Mouse (Mus musculus) thymus, postnatal 4 days (tissue): ENCODE data around the gene Lrrk1.

ENCODE experiments used
- DNase-seq: peaks from one replicate; pipeline ENCODE4 v3.0.0; 2021

Gene Lrrk1

DNA sequence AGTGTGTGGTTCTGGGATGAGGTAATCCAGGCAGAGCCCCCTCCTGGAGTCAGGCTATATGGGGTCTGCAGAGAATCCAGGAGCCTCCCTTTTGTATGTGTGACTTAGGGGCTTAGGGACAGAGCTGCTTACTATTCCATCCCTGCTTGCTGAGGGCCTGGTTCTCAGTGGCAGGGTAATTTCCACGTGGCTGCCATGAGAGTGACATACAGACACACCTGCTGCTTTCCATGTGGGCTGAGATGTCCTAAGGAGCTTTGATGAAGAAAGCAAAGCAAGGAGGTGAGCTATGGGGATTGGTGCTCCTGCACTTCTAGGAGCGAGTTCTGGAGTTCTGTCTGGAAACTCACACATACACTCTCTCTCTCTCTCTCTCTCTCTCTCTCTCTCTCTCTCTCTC, 139.1 kb downstream of the Lrrk1 start:
- DNase-seq: no peak

GRCm38 (mm10) chr7:66248270-66248669, 139.9 kb downstream of the Lrrk1 start:
- peak; percentile 4 for DNase-seq

DNA sequence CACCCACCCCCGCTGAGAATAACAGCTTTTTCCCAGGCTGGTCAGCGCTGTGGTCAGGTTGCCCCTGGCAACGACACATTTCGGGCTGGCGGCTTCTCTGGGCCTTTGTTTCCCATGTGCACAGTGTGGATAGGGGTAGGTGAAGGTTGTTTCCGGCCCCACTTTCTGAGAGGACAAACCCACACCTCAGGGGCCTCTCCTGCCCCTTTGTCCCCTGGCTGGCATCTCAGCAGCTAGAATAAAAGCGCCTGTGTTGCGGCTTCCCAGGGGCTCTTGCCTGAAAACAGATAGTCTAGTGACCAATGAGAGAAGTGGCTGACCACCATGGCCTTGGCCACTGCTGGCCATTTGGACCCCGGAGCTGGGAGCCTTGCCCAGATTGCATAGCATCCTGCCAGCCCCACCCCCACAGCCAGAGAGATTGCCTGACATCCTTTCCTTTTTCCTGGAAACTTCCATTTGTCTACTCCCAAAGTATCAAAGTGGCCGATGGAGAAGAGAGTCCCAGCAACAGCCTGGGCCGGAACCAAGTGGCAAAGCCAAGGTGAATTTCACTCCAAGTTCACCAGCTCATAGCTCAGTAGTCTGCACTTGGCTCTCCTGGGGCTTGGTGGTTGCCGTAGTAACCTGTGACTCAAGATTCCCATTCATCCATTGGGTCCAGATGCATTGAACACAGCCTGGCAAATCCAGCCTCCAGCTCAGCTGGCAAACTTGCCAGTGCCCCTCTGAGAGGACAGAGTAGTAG, 140.7 kb downstream of the Lrrk1 start:
- DNase-seq: peak; percentile 10

GRCm38 (mm10) chr7:66246716-66247235, 141.4 kb downstream of the Lrrk1 start:
- peak; percentile 7 for DNase-seq

GRCm38 (mm10) chr7:66245646-66246045, 142.5 kb downstream of the Lrrk1 start:
- peak; percentile 9 for DNase-seq

- peak; percentile 3 for DNase-seq
These were observed 144.3 kb downstream of the Lrrk1 start for GRCm38 (mm10) chr7:66243766-66244325.

DNA sequence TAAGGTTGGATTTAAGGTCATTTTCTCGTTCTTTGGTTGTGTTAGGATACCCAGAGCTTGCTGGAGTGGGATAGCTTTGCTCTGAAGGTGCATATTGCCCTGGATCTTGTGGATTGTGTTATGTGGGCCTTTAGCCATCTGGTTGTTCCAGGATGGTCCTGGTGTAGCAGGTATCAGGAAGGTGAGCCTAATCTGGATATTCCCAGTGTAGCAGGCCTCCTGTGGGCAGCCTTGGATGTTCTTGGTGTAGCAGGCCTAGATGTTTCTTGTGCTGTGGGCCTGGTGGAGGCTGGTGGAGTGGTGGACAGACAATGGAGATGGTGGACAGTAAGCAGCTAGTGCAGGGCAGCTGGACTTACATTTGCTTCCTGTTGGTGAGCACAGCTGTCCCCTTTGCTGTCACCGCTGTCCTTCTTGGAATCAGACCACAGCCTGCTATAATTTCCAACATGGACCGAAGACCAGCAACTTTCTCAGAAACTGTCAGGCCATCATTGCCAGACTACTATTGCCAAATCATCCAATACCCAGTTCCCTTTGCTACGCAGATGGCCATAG, 146.2 kb downstream of the Lrrk1 start:
- DNase-seq: peak; percentile 1

- DNase-seq: no peak
These were observed 150.0 kb downstream of the Lrrk1 start for GRCm38 (mm10) chr7:66238157-66238556.

GRCm38 (mm10) chr7:66233947-66234516, 154.1 kb downstream of the Lrrk1 start:
- peak; percentile 8 for DNase-seq

DNA sequence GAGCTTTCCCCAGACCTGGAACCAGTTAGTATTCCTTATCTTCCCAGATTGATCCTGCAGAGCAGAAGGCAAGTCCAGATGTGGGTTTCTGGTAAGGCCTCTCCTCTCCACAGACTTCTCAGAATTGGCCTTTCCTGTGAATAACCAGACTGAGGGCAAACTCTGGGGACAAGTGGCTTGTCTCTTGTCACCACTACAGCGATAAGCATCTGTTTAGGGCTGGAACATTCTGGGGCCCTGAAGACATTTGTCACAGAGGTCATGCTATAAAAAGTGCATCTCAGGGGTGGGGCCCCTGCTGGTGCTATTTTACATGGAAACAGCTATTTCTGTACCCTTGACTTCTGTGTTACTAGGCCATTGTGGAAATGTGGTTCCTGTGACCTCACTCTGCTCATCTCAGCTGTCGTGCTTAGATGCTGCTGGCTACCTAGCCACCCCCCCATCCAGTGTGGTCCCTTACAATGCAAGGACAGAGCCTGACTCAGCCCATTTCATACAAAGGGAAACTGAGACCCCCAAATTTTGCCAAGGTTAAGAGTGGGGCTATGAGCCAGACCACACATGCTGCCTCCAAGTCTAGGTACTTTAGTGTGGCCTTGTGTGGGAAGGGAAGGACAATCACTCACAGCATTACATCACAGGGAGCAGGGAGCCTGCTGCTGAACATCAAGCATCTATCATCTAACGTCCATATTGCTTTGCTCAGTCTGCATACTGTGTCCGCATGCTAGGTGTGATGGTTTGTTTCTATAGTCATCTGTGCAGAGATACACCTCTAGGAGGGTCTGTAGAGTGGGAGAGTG, 154.8 kb downstream of the Lrrk1 start:
- peak; percentile 13 for DNase-seq

- DNase-seq: no peak
These were observed 156.3 kb downstream of the Lrrk1 start for GRCm38 (mm10) chr7:66231861-66232260.

DNA sequence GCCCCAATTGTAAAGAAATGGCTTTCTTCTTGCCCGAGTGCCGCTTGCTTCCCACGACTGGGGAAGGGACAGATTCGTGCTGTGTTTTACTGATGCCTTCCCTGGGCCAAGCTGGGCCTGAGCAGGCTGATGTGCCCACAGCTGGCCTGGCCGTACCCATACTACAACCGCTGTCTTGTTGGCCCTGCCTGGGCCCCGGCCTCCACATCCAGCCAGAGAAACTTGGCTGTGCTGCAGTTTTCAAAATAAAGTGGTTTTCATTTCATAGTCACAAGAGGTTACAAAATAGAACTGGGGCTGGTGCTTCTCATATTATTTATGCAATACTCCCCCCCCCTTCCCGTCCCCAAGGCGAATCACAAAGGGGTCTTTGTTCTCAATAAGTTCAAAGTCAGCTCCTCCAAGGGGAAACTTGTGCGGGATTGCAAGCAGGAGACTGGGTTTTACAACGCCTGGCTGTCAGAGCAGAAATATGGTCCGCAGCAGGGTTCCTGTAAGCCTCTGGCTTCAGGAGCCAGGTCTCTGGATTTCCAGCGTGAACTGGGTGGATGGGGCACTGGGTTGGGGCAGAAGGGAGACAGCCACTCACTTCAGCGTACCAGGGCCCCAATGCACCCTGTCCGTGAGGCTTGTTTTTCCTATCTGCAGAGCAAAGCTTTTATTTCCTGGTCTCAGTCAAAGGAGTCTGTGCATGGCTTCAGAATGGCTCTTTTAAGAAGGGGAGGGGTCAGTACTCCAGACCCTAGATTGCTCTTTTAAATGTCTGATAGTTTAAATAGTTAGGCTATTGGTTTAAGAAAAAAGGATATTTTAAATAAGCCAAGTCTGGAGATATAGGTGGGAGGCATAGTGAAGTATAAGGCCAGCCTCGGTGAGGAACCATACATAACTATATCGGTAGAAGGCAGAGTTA, 157.3 kb downstream of the Lrrk1 start:
- DNase-seq: no peak

DNA sequence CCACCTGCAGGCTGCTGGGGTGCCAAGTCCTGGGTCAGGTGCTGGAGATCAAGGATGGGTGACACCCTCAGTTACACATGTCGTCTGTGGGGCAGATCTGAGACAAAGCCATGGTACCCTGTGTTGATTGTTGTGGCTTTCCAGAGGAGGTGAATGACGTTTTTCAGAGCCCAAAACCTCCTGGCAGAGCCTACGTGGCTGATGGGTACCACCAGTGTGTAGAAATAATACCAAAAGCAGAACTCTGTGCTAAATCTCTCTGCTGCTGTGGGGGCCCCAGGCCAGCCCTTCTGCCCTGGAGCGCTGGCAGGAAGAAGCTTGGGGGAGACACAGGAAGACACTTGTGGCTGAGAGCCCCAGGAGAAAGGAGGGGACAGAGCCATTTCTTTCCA, 157.9 kb downstream of the Lrrk1 start:
- DNase-seq: peak; percentile 53

DNA sequence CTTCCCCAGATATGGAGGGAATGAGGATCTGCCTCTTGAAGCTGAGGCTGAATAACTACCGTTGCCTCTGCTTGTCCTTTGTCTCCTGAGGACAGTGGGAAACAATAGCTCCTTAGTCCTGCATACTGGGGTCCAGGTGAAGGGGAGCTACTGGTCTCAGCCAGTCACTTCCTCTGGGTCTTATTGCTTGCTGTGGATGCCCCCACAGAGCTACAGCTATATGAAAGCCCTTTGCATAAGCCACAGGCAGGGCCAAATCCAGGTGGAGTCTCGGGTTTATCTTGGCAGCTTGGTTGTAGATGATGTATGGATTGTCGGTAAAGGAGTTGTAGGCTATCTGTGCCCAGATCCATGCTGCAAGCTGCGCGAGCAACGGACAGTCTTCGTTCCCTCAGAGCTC, 158.7 kb downstream of the Lrrk1 start:
- no peak for DNase-seq

DNA sequence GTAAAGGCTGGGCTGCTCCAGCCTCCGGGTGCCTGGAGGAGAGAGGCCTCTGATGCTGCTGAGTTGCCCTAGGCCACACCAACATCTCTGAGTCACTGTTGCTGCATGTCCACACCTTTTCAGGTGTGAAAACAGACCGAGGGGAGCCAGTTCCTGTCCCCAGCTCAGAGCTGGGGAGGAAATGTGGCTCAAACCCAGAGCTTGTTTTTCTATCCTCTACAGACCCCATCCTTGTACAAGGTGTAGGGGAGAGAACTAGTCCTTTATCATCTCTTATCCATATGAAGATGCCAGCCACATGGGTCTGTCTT, 159.6 kb downstream of the Lrrk1 start:
- no peak for DNase-seq

GRCm38 (mm10) chr7:66227814-66228609, 160.1 kb downstream of the Lrrk1 start:
- DNase-seq: no peak

- no peak for DNase-seq
These were observed 162.3 kb downstream of the Lrrk1 start for GRCm38 (mm10) chr7:66225881-66226280.

DNA sequence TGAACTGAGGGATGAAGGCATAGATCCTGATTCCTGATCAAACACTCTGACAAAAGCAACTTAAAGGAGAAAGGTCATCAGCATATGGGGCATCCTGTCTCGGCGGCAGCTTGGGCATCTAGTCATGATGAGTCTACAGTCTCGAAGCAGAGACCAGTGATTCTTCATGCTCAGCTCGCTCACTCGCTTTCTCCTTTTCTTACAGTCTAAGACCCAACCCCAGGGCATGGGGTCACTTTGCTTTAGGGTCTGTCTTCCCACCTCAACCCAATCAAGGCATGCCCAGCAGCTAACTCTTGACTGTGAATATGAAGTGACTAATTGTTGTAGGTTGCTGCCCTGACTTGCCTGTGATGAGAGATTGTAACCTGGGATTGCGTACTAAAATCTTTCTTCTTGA, 163.6 kb downstream of the Lrrk1 start:
- DNase-seq: no peak

- no peak for DNase-seq
These were observed 164.4 kb downstream of the Lrrk1 start for GRCm38 (mm10) chr7:66223731-66224130.

DNA sequence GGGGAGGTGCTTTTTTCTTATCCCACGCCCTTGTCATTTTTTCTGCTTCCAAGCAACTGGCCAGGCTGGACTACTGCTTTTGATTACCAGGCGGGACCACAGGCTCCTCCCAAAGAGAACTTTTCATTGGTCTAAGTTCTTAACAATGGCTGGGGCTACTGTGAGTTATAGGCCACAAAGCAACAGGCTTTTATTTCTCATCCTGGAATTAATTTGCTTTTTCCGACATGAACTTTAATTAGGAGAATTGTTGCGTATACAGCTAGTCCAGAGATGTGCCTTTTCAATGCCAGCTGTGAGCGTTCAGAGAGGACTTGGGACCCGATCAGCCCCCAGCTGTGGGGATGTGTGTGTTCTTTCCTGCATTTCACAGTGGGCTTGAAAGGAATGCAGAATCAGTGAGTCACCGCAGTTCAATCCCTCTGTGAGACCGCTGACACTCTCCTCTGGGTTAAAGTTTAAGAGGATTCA, 165.5 kb downstream of the Lrrk1 start:
- no peak for DNase-seq

DNA sequence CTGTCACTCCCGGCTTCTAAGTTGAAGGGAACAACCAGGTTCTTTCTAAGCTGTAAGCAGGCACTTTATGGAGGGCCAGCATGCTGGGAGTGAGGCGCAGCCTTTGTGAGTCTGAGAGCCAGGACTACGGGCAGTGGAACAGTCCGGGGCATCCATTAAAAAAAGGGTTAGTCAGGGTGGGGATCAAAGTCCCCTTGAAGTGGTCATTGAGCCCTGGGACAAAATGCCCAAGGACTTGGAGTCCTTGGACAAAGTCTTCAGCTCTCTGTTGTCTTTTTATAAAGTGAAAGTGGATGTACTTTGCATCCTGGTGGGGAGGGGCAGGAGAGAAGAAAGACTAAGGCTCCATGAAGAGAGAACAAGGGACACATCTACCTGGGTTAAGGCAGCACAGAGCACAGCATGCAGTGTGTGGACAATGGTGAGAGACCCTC, 168.3 kb downstream of the Lrrk1 start:
- DNase-seq: no peak
